Mouse (Mus musculus): ENCODE data around the gene Tigd3.

DNA sequence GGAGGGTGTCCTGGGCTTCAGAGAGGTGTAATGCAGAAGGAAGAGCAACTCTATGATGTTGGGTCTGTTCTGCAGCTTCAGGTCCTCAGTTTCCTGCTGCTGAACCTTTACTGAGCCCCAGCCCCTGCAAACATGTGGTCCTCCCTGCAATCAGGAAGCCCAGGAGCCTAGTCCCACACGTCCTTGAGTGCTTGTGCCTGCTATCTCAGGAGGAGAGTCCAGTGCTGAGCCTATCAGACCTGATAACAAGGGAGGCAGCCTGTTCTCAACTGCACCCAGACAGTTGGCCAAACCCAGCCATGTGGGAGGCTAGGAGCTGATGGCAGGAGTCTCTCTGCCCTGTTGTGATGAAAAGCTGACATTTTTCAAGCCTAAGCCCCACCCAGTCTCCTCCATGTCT lies 10.0 kb downstream of the Tigd3 start:
- TF ChIP-seq GATA1 (IDR thresholded peaks at IDR 0.05; ENCODE audit: borderline replicate concordance, low read length) (no peak), CTCF (IDR thresholded peaks at IDR 0.05; ENCODE audit: low read depth, low read length) (no peak), TAL1 (conservative IDR thresholded peaks at IDR 0.05; ENCODE audit: low read depth, low read length) (no peak), GATA2 (IDR thresholded peaks at IDR 0.05; ENCODE audit: borderline replicate concordance, low read depth, low read length) (no peak), POLR2AphosphoS5 (IDR thresholded peaks at IDR 0.05; ENCODE audit: insufficient replicate concordance, low read depth, low read length) (no peak)
